Mouse (Mus musculus) MEL (cell line): ENCODE data around the gene Klhdc8a. TPM values are rescaled to one million over a fixed set of nuclear protein-coding genes. Genes with fewer than 3 reads are reported as not detected.

ENCODE experiments used
- DNase-seq: peaks from one replicate; pipeline ENCODE4 v3.0.0; 2011; ENCODE audit warnings: low read depth, low spot score
- H3K27ac ChIP-seq: 2 replicates; pipeline ENCODE4 v1.5.1; 2012; ENCODE audit warnings: low read depth, mild to moderate bottlenecking, control low read depth, low read length, moderate library complexity; ENCODE audit not compliant: control insufficient read depth
- H3K27me3 ChIP-seq, 2 experiments: fragments of 150-350 bp in 1 of 2; sonication (generic) in 1 of 2; 2 replicates each; pipeline ENCODE4 v1.6.1; 2012; ENCODE audit warnings: low read length in 2 of 2, mild to moderate bottlenecking in 2 of 2, improper control_type of control experiment in 1 of 2, moderate library complexity in 1 of 2; ENCODE audit not compliant: insufficient read depth in 2 of 2, control insufficient read depth in 1 of 2
- H3K36me3 ChIP-seq, 2 experiments: 2 replicates each; pipeline ENCODE4 v1.6.1; 2012 to 2014; ENCODE audit warnings: low read length in 2 of 2, improper control_type of control experiment in 1 of 2, inconsistent platforms in 1 of 2, mild to moderate bottlenecking in 1 of 2; ENCODE audit not compliant: insufficient read depth in 2 of 2, control insufficient read depth in 1 of 2
- H3K4me1 ChIP-seq, 2 experiments: fragments of 150-350 bp in 1 of 2; sonication (generic) in 1 of 2; 2 replicates each; pipeline ENCODE4 v1.6.1; 2012; ENCODE audit warnings: low read length in 2 of 2, improper control_type of control experiment in 1 of 2, mild to moderate bottlenecking in 1 of 2; ENCODE audit not compliant: insufficient read depth in 2 of 2, control insufficient read depth in 1 of 2
- H3K4me3 ChIP-seq, 2 experiments: fragments of 150-350 bp in 1 of 2; sonication (generic) in 1 of 2; 2 replicates each; pipeline ENCODE4 v1.5.1; 2012; ENCODE audit warnings: low read depth in 2 of 2, low read length in 2 of 2, mild to moderate bottlenecking in 2 of 2, moderate library complexity in 2 of 2, control low read depth in 1 of 2, improper control_type of control experiment in 1 of 2; ENCODE audit not compliant: control insufficient read depth in 1 of 2, insufficient read depth in 1 of 2
- H3K79me2 ChIP-seq: 2 replicates; pipeline ENCODE4 v1.6.1; 2012; ENCODE audit warnings: mild to moderate bottlenecking, low read length, moderate library complexity; ENCODE audit not compliant: control insufficient read depth, poor library complexity, insufficient read depth
- H3K9ac ChIP-seq: 2 replicates; pipeline ENCODE4 v1.6.1; 2012; ENCODE audit warnings: low read depth, mild to moderate bottlenecking, control low read depth, low read length, moderate library complexity; ENCODE audit not compliant: control insufficient read depth, poor library complexity, severe bottlenecking
- H3K9me3 ChIP-seq: fragments of 150-350 bp; sonication (generic); replicated peaks from 2 replicates; pipeline ENCODE4 v1.6.1; 2012; ENCODE audit warnings: mild to moderate bottlenecking, low read length, improper control_type of control experiment, moderate library complexity; ENCODE audit not compliant: insufficient read depth
- CHD2 ChIP-seq: IDR thresholded peaks from 2 replicates; pipeline ENCODE4 v1.6.1; 2011; ENCODE audit warnings: low read length, improper control_type of control experiment
- CTCF ChIP-seq, 3 experiments: IDR thresholded peaks in 2 of 3; conservative IDR thresholded peaks in 1 of 3; 2 replicates each; pipeline ENCODE4 v1.5.1; 2011 to 2012; ENCODE audit warnings: low read length in 3 of 3, low read depth in 2 of 3, mild to moderate bottlenecking in 2 of 3, improper control_type of control experiment in 1 of 3, inconsistent platforms in 1 of 3, mixed read lengths in 1 of 3, moderate library complexity in 1 of 3; ENCODE audit not compliant: control insufficient read depth in 1 of 3, insufficient read depth in 1 of 3, poor library complexity in 1 of 3, severe bottlenecking in 1 of 3
- E2F4 ChIP-seq: IDR thresholded peaks from 2 replicates; pipeline ENCODE4 v1.6.1; 2011; ENCODE audit warnings: low read depth, low read length, improper control_type of control experiment, borderline replicate concordance
- GATA1 ChIP-seq: IDR thresholded peaks from 2 replicates; pipeline ENCODE4 v1.6.1; 2011; ENCODE audit warnings: low read depth, low read length, improper control_type of control experiment
- JUND ChIP-seq: IDR thresholded peaks from 2 replicates; pipeline ENCODE4 v1.6.1; 2011; ENCODE audit warnings: low read depth, mild to moderate bottlenecking, improper control_type of control experiment, low read length
- KAT2A ChIP-seq: conservative IDR thresholded peaks from 2 replicates; pipeline ENCODE4 v1.6.1; 2012; ENCODE audit warnings: low read depth, low read length, improper control_type of control experiment, inconsistent platforms
- MAX ChIP-seq: IDR thresholded peaks from 2 replicates; pipeline ENCODE4 v1.6.1; 2011; ENCODE audit warnings: low read length, improper control_type of control experiment
- MAZ ChIP-seq: IDR thresholded peaks from 2 replicates; pipeline ENCODE4 v1.6.1; 2012; ENCODE audit warnings: low read depth, mild to moderate bottlenecking, inconsistent platforms, low read length, improper control_type of control experiment
- NELFE ChIP-seq: IDR thresholded peaks from 2 replicates; pipeline ENCODE4 v1.6.1; 2011; ENCODE audit warnings: low read depth, low read length, improper control_type of control experiment
- RAD21 ChIP-seq: IDR thresholded peaks from 2 replicates; pipeline ENCODE4 v1.6.1; 2011; ENCODE audit warnings: mild to moderate bottlenecking, low read depth, low read length, improper control_type of control experiment
- SIN3A ChIP-seq: IDR thresholded peaks from 2 replicates; pipeline ENCODE4 v1.6.1; 2012; ENCODE audit warnings: low read length, improper control_type of control experiment, inconsistent platforms
- SMC3 ChIP-seq: IDR thresholded peaks from 2 replicates; pipeline ENCODE4 v1.6.1; 2011; ENCODE audit warnings: low read depth, low read length, improper control_type of control experiment
- TAL1 ChIP-seq: IDR thresholded peaks from 2 replicates; pipeline ENCODE4 v1.6.1; 2012; ENCODE audit warnings: mild to moderate bottlenecking, inconsistent platforms, low read length, moderate library complexity, mixed read lengths
- TCF12 ChIP-seq: IDR thresholded peaks from 2 replicates; pipeline ENCODE4 v1.6.1; 2014; ENCODE audit warnings: low read depth, mild to moderate bottlenecking, inconsistent platforms, low read length, improper control_type of control experiment, moderate library complexity
- UBTF ChIP-seq: IDR thresholded peaks from 2 replicates; pipeline ENCODE4 v1.6.1; 2012; ENCODE audit warnings: low read depth, mild to moderate bottlenecking, inconsistent platforms, low read length, improper control_type of control experiment, moderate library complexity, borderline replicate concordance; ENCODE audit not compliant: insufficient read depth
- USF1 ChIP-seq: IDR thresholded peaks from 2 replicates; pipeline ENCODE4 v1.6.1; 2014; ENCODE audit warnings: low read depth, mild to moderate bottlenecking, inconsistent platforms, low read length, improper control_type of control experiment, moderate library complexity
- ZNF384 ChIP-seq: IDR thresholded peaks from 2 replicates; pipeline ENCODE4 v1.6.1; 2012; ENCODE audit warnings: low read depth, mild to moderate bottlenecking, inconsistent platforms, low read length, improper control_type of control experiment
- polyA plus RNA-seq, 2 experiments: library from polyadenylated mRNA; stranded (reverse) in 1 of 2; unstranded in 1 of 2; fragments of >175 nt in 1 of 2; fragments of >200 nt in 1 of 2; gene quantifications; 2 replicates each; pipeline versions ENCODE4 v1.2.1 to v1.2.4; 2012; ENCODE audit warnings: low replicate concordance in 2 of 2, low read depth in 1 of 2; ENCODE audit not compliant: insufficient read length in 2 of 2, insufficient read depth in 1 of 2, missing spikeins in 1 of 2
- total RNA-seq: library from RNA; depleted of rRNA; stranded (reverse); fragments of 300-350 nt; gene quantifications from 2 replicates; pipeline ENCODE4 v1.2.3, GENCODE M21; 2012

Klhdc8a gene
- total and polyA plus RNA-seq, 3 experiments = not detected

GRCm38 (mm10) chr1:132307962-132308361, 9.5 kb downstream of the Klhdc8a start:
- Histone ChIP-seq H3K4me1 (peaks cover 13 to 23% of the 10 kb centered on the region in 2 experiments), H3K79me2 (no peaks in the 10 kb centered on the region), H3K27me3 (peaks cover 0 to 1% of the 10 kb centered on the region in 2 experiments; a peak in 2 of 4 replicates), H3K9me3 (no peaks in the 10 kb centered on the region), H3K36me3 (peaks cover 0 to 14% of the 10 kb centered on the region in 2 experiments; a peak in 2 of 4 replicates), H3K27ac (no peak overlapping the region), H3K4me3 (no peak overlapping the region), H3K9ac (no peak overlapping the region)
- TF ChIP-seq KAT2A = no peak
- no peak for TF ChIP-seq JUND
- no peak for DNase-seq

- Histone ChIP-seq H3K9ac (no peak overlapping the region), H3K27me3 (peaks cover 0 to 1% of the 10 kb centered on the region in 2 experiments; a peak in 2 of 4 replicates), H3K4me1 (peaks cover 15 to 26% of the 10 kb centered on the region in 2 experiments), H3K4me3 (no peak overlapping the region), H3K36me3 (peaks cover 0 to 16% of the 10 kb centered on the region in 2 experiments; a peak in 2 of 4 replicates), H3K27ac (no peak overlapping the region), H3K79me2 (no peaks in the 10 kb centered on the region), H3K9me3 (no peaks in the 10 kb centered on the region)
- TF ChIP-seq UBTF (no peak), TCF12 (no peak), NELFE (no peak), MAX (no peak), RAD21 (no peak), USF1 (no peak), CHD2 (no peak), ZNF384 (no peak), TAL1 (no peak), MAZ (no peak), CTCF (IDR thresholded peaks at IDR 0.05 in 2 of 3, conservative IDR thresholded peaks at IDR 0.05 in 1 of 3; ENCODE audit: control insufficient read depth in 1 of 3, insufficient read depth in 1 of 3, low read depth in 2 of 3, low read length in 3 of 3, poor library complexity in 1 of 3, severe bottlenecking in 1 of 3) (no peak), SIN3A (no peak), E2F4 (no peak), SMC3 (no peak), KAT2A (no peak), GATA1 (no peak)
- no peak for DNase-seq
These were observed 10.2 kb downstream of the Klhdc8a start for GRCm38 (mm10) chr1:132308674-132309073.
